Mouse (Mus musculus) heart, postnatal 4 days (tissue): Measurements from ENCODE around the gene Atp8b5. TPM values are rescaled to one million over a fixed set of nuclear protein-coding genes. Genes with fewer than 3 reads are reported as not detected.
A peak's percentile ranks its signal among the peaks of the same experiment; 100 is the strongest.

Experiments used
- DNase-seq: peaks from one replicate; pipeline ENCODE4 v3.0.0; 2021
- total RNA-seq, 2 experiments: library from RNA; stranded (reverse); gene quantifications; 2 replicates each; pipeline ENCODE4 v1.2.3; 2021

Gene Atp8b5
- total RNA-seq, 2 experiments from 2014 or later = 0.05 to 0.14 TPM

- no peak for DNase-seq
These were observed 55.4 kb downstream of the Atp8b5 start for GRCm38 (mm10) chr4:43322336-43322735.

- DNase-seq = no peak
These were observed 60.2 kb downstream of the Atp8b5 start for GRCm38 (mm10) chr4:43327118-43327517.

- no peak for DNase-seq
These were observed 67.8 kb downstream of the Atp8b5 start for GRCm38 (mm10) chr4:43334771-43335170.

GRCm38 (mm10) chr4:43336176-43336575 lies 69.2 kb downstream of the Atp8b5 start:
- no peak for DNase-seq

GRCm38 (mm10) chr4:43340096-43340804 lies 73.3 kb downstream of the Atp8b5 start:
- DNase-seq = no peak

- DNase-seq = no peak
These were observed 74.4 kb downstream of the Atp8b5 start for GRCm38 (mm10) chr4:43341276-43341891.

- DNase-seq = no peak
These were observed 75.5 kb downstream of the Atp8b5 start for GRCm38 (mm10) chr4:43342443-43342842.

- DNase-seq = no peak
These were observed 78.0 kb downstream of the Atp8b5 start for GRCm38 (mm10) chr4:43344932-43345331.

GRCm38 (mm10) chr4:43349206-43349605 lies 82.2 kb downstream of the Atp8b5 start:
- peak; percentile 16 for DNase-seq

GRCm38 (mm10) chr4:43350038-43350560 lies 83.1 kb downstream of the Atp8b5 start:
- DNase-seq = no peak

GRCm38 (mm10) chr4:43353662-43354061 lies 86.7 kb downstream of the Atp8b5 start:
- DNase-seq = no peak

- DNase-seq = no peak
These were observed 98.1 kb downstream of the Atp8b5 start for GRCm38 (mm10) chr4:43364914-43365560.

- DNase-seq = no peak
These were observed 100.3 kb downstream of the Atp8b5 start for GRCm38 (mm10) chr4:43367295-43367694.

- DNase-seq = no peak
These were observed 100.8 kb downstream of the Atp8b5 start for GRCm38 (mm10) chr4:43367787-43368186.

- DNase-seq = no peak
These were observed 104.4 kb downstream of the Atp8b5 start for GRCm38 (mm10) chr4:43371406-43371805.

- DNase-seq = no peak
These were observed 105.2 kb downstream of the Atp8b5 start for GRCm38 (mm10) chr4:43372155-43372554.

GRCm38 (mm10) chr4:43374266-43374665 lies 107.3 kb downstream of the Atp8b5 start:
- DNase-seq = no peak

- DNase-seq = no peak
These were observed 112.6 kb downstream of the Atp8b5 start for GRCm38 (mm10) chr4:43379601-43380000.

- no peak for DNase-seq
These were observed 114.0 kb downstream of the Atp8b5 start for GRCm38 (mm10) chr4:43380951-43381350.

- DNase-seq = peak; percentile 95
These were observed 114.6 kb downstream of the Atp8b5 start, which contains the start of gene Rusc2 for GRCm38 (mm10) chr4:43381408-43382154. TSS of gene Rusc2 (plus strand) at chr4:43381979.

GRCm38 (mm10) chr4:43382155-43383020 lies 115.4 kb downstream of the Atp8b5 start:
- peak; percentile 25 for DNase-seq
